Mouse (Mus musculus) embryo, embryonic 11 days (tissue): ENCODE measurements around the gene Vmn1r36.
"Not testable (repeated sequence)": the region's sequence is repeated elsewhere in the genome, so short reads cannot be mapped to it uniquely, and the experiment has no call there.

Experiments used
- DNase-seq: peaks from one replicate; pipeline ENCODE4 v3.0.0-alpha.2; 2015

The Vmn1r36 gene

DNA sequence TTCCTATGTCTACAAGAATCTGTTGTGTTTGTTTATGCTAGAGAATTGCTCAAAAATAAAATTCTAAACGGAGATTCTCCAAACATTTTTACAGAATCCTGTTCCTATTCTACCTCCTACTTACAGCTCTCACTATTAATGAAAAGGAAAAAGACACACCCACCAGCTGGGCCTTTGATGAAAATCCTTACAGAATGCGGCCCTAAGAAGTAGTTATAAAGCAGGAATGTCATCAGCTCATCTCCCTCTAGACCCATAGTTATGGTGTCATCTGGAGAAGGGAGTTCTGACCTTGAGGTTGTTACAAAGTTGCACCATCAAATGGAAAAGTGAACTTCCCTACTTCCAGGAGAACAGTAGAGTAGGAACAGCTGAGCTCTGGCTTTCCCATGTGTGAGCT, at the start of gene Vmn1r36:
Gene Vmn1r36 (minus strand): TSS at position 101 of the 400 bp plus-strand sequence.
- not testable (repeated sequence) for DNase-seq

DNA sequence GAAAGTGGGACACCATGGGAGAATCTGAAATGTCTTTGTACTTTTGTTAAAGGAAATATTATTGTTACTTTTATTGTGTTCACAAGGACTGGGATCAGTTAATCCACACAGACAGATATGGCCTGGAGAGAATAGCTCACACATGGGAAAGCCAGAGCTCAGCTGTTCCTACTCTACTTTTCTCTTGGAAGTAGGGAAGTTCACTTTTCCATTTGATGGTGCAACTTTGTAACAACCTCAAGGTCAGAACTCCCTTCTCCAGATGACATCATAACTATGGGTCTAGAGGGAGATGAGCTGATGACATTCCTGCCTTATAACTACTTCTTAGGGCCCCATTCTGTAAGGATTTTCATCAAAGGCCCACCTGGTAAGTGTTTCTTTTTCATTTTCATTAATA, 10.1 kb upstream of the Vmn1r36 start, which contains the start of gene Vmn1r37:
Gene Vmn1r37 (plus strand): TSS at position 301 of the 400 bp plus-strand sequence.
- DNase-seq = not testable (repeated sequence)

- no peak for DNase-seq
Observed at GRCm38 (mm10) chr6:66713854-66714253, 5.1 kb downstream of the Vmn1r36 start.

DNA sequence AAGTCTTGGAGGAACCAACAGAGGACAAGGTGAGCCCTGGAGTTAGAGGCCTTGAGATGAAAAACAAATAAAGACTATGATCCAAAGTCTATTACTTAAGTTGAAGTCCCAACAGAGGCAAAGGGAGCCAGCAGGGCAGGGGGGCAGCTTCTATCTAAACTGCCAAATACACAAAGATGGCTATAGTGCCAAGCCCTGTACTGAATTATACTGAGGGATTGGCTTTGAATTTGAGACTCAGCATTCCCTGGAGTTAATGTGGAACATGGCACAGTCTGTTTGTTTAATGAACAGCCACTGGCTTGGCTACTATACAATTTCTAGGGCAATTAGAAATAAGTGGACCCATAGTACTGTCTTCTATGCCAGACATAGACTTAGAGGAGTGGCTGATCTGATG, 10.1 kb downstream of the Vmn1r36 start:
- DNase-seq = no peak

GRCm38 (mm10) chr6:66685806-66686205, 33.2 kb downstream of the Vmn1r36 start, which contains the start of gene Vmn1r35:
TSS of gene Vmn1r35 (minus strand) at chr6:66685906.
- DNase-seq = no peak
